Mouse (Mus musculus) brain, embryonic 14.5 days (tissue): ENCODE results near the gene Casc3.

Experiments
- CTCF ChIP-seq: fragments of 200-500 bp; IDR thresholded peaks from 2 replicates; pipeline ENCODE4 v1.5.1; 2012; ENCODE audit warnings: inconsistent platforms, mild to moderate bottlenecking, moderate library complexity, borderline replicate concordance; ENCODE audit not compliant: insufficient read depth, insufficient read length; ENCODE audit errors: extremely low read depth
- POLR2A ChIP-seq: fragments of 200-500 bp; IDR thresholded peaks from 2 replicates; pipeline ENCODE4 v1.6.1; 2012; ENCODE audit warnings: mild to moderate bottlenecking, inconsistent platforms, borderline replicate concordance; ENCODE audit not compliant: poor library complexity, insufficient read depth, insufficient read length, severe bottlenecking; ENCODE audit errors: extremely low read depth

DNA sequence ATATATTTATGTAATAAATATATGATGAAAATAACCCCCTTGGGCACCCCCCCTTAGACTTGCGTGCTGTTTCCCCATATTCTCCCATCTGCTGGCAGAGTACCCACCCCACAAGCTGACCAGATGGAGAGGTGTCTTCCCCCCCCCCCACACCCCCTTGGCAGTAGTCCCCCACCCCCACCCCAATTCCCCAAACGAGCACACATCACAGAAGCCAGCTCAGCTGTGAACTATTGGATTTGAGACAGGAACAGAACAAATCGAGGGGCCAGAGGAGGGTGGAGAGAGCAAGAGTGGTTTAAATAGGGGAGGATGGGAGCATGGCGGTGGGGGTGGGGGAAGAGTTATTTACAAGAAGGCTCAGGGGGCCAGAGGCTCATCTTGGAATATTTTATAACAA, 37.0 kb upstream of the Casc3 start:
- TF ChIP-seq POLR2A = no peak
- TF ChIP-seq CTCF = no peak
